Mouse (Mus musculus) heart, adult 2 months (tissue): ENCODE data around the gene Noxa1. TPM values are rescaled to one million over a fixed set of nuclear protein-coding genes. Genes with fewer than 3 reads are reported as not detected.

Experiments
- DNase-seq, 2 experiments: peaks; one replicate each; pipeline ENCODE4 v3.0.0; 2021
- H3K27ac ChIP-seq: fragments of 200-600 bp; 2 replicates; pipeline ENCODE4 v1.8.1; 2022
- H3K27me3 ChIP-seq: fragments of 200-500 bp; 2 replicates; pipeline ENCODE4 v1.6.1; 2012; ENCODE audit warnings: mild to moderate bottlenecking, low read length, inconsistent platforms, mixed read lengths; ENCODE audit not compliant: control insufficient read depth, insufficient read depth
- H3K36me3 ChIP-seq: fragments of 200-500 bp; 2 replicates; pipeline ENCODE4 v1.6.1; 2012; ENCODE audit warnings: low read length, inconsistent platforms; ENCODE audit not compliant: control insufficient read depth, insufficient read depth
- H3K4me1 ChIP-seq: fragments of 200-500 bp; 2 replicates; pipeline ENCODE4 v1.6.1; 2011; ENCODE audit warnings: low read length; ENCODE audit not compliant: control insufficient read depth, insufficient read depth
- H3K4me3 ChIP-seq: fragments of 200-600 bp; 2 replicates; pipeline ENCODE4 v1.8.1; 2022
- H3K79me2 ChIP-seq: fragments of 200-500 bp; replicated peaks from 2 replicates; pipeline ENCODE4 v1.6.1; 2012; ENCODE audit warnings: mild to moderate bottlenecking, inconsistent platforms, low read length, moderate library complexity, mixed read lengths; ENCODE audit not compliant: control insufficient read depth, insufficient read depth
- H3K9ac ChIP-seq: fragments of 200-500 bp; 2 replicates; pipeline ENCODE4 v1.6.1; 2012; ENCODE audit warnings: low read depth, mild to moderate bottlenecking, control low read depth, inconsistent platforms, low read length, mixed read lengths
- CTCF ChIP-seq: fragments of 200-600 bp; IDR thresholded peaks from 2 replicates; pipeline ENCODE4 v1.8.1; 2022; ENCODE audit warnings: antibody characterized with exemption, mild to moderate bottlenecking, moderate library complexity
- EP300 ChIP-seq: fragments of 200-500 bp; IDR thresholded peaks from 2 replicates; pipeline ENCODE4 v1.6.1; 2011; ENCODE audit warnings: low read depth, low read length, control low read depth; ENCODE audit not compliant: insufficient read depth
- POLR2A ChIP-seq: fragments of 200-500 bp; IDR thresholded peaks from 2 replicates; pipeline ENCODE4 v1.6.1; 2011; ENCODE audit warnings: mild to moderate bottlenecking, low read depth, low read length, control low read depth; ENCODE audit not compliant: insufficient read depth
- WGBS: fragments of 180-500 bp; shearing (Covaris S2); methylation state at CpG from one replicate; pipeline ENCODE4 v1.1.7; 2018; 5-methylcytosine and 5-hydroxymethylcytosine counted together
- intact Hi-C: fragments of 180-260 bp; cut with DNase I; formaldehyde crosslinking; loops from one replicate; pipeline ENCODE4 v1.15.1; 2025
- polyA plus RNA-seq: library from polyadenylated mRNA; depleted of rRNA; stranded (reverse); fragments of >200 nt; gene quantifications from 2 replicates; pipeline ENCODE4 v1.2.3, GENCODE M21; 2012
- total RNA-seq, 2 experiments: library from RNA; stranded (reverse); gene quantifications; 2 replicates each; pipeline ENCODE4 v1.2.3; 2021

Gene Noxa1
- total and polyA plus RNA-seq, 3 experiments, result not detected

GRCm38 (mm10) chr2:25088636-25089035 is 6.3 kb downstream of the Noxa1 start:
- Histone ChIP-seq H3K4me3 (no peak overlapping the region), H3K79me2 (no peaks in the 10 kb centered on the region), H3K27me3 (no peaks in the 10 kb centered on the region), H3K4me1 (no peaks in the 10 kb centered on the region), H3K9ac (no peak overlapping the region), H3K27ac (no peak overlapping the region), H3K36me3 (no peaks in the 10 kb centered on the region)
- intact Hi-C loops, result no loop called here
- 66% methylated on average over 3 of the region's 3 CpGs for WGBS
- no peak for DNase-seq
- no peak for TF ChIP-seq CTCF
- TF ChIP-seq POLR2A, result no peak
- TF ChIP-seq EP300, result no peak

- intact Hi-C loops, result no loop called here
- H3K79me2 ChIP-seq, result no peaks in the 10 kb centered on the region
- no peaks in the 10 kb centered on the region for H3K27me3 ChIP-seq
- no peak overlapping the region for H3K27ac ChIP-seq
- H3K9ac ChIP-seq, result no peak overlapping the region
- 15% methylated on average over 2 of the region's 2 CpGs for WGBS
- TF ChIP-seq CTCF (no peak), POLR2A (no peak), EP300 (no peak)
- no peaks in the 10 kb centered on the region for H3K36me3 ChIP-seq
- no peak for DNase-seq
- no peaks in the 10 kb centered on the region for H3K4me1 ChIP-seq
- H3K4me3 ChIP-seq, result no peak overlapping the region
These were observed 7.1 kb downstream of the Noxa1 start for GRCm38 (mm10) chr2:25087842-25088241.

GRCm38 (mm10) chr2:25085571-25085970 is 9.4 kb downstream of the Noxa1 start:
- Histone ChIP-seq H3K27me3 (no peaks in the 10 kb centered on the region), H3K4me3 (no peak overlapping the region), H3K79me2 (no peaks in the 10 kb centered on the region), H3K4me1 (no peaks in the 10 kb centered on the region), H3K27ac (no peak overlapping the region), H3K36me3 (no peaks in the 10 kb centered on the region), H3K9ac (no peak overlapping the region)
- TF ChIP-seq POLR2A (no peak), CTCF (no peak), EP300 (no peak)
- intact Hi-C loops, result no loop called here
- 93% methylated on average over 5 of the region's 5 CpGs for WGBS
- no peak for DNase-seq

- WGBS, result 73% methylated on average over 4 of the region's 4 CpGs
- DNase-seq, result no peak
- intact Hi-C loops, result no loop called here
- TF ChIP-seq CTCF (no peak), EP300 (no peak), POLR2A (no peak)
- no peaks in the 10 kb centered on the region for H3K4me1 ChIP-seq
- H3K79me2 ChIP-seq, result no peaks in the 10 kb centered on the region
- no peak overlapping the region for H3K9ac ChIP-seq
- no peaks in the 10 kb centered on the region for H3K36me3 ChIP-seq
- H3K27ac ChIP-seq, result no peak overlapping the region
- H3K27me3 ChIP-seq, result no peaks in the 10 kb centered on the region
- H3K4me3 ChIP-seq, result no peak overlapping the region
These were observed 11.3 kb downstream of the Noxa1 start for GRCm38 (mm10) chr2:25083697-25084096.

GRCm38 (mm10) chr2:25080076-25080475 is 14.9 kb downstream of the Noxa1 start, which contains the start of gene Entpd8:
Entpd8 (plus strand) TSS chr2:25080304.
- H3K27me3 ChIP-seq, result no peaks in the 10 kb centered on the region
- no peak for DNase-seq
- H3K9ac ChIP-seq, result no peak within 1 kb of the TSS
- no peak within 1 kb of the TSS for H3K27ac ChIP-seq
- no peaks in the 10 kb centered on the region for H3K4me1 ChIP-seq
- H3K79me2 ChIP-seq, result no peaks in the 10 kb centered on the region
- WGBS, result 54% methylated on average over 5 of the region's 5 CpGs
- H3K36me3 ChIP-seq, result no peaks in the 10 kb centered on the region
- intact Hi-C loops, result no loop called here
- TF ChIP-seq POLR2A (no peak), CTCF (no peak), EP300 (no peak)
- H3K4me3 ChIP-seq, result no peak within 1 kb of the TSS

GRCm38 (mm10) chr2:25078967-25079366 is 16.0 kb downstream of the Noxa1 start:
- Histone ChIP-seq H3K79me2 (no peaks in the 10 kb centered on the region), H3K9ac (no peak overlapping the region), H3K27ac (no peak overlapping the region), H3K36me3 (no peaks in the 10 kb centered on the region), H3K4me1 (no peaks in the 10 kb centered on the region), H3K4me3 (no peak overlapping the region), H3K27me3 (no peaks in the 10 kb centered on the region)
- intact Hi-C loops, result no loop called here
- TF ChIP-seq EP300 (no peak), POLR2A (no peak), CTCF (no peak)
- 78% methylated on average over 1 of the region's 1 CpGs for WGBS
- DNase-seq, result no peak

- DNase-seq, result peak in 1 of 2 experiments; percentile 12
- 65% methylated on average over 4 of the region's 4 CpGs for WGBS
- Histone ChIP-seq H3K36me3 (no peaks in the 10 kb centered on the region), H3K79me2 (no peaks in the 10 kb centered on the region), H3K4me3 (no peak overlapping the region), H3K4me1 (no peaks in the 10 kb centered on the region), H3K27me3 (no peaks in the 10 kb centered on the region), H3K27ac (no peak overlapping the region), H3K9ac (no peak overlapping the region)
- TF ChIP-seq POLR2A (no peak), EP300 (no peak), CTCF (no peak)
- intact Hi-C loops, result no loop called here
These were observed 19.4 kb downstream of the Noxa1 start for GRCm38 (mm10) chr2:25075506-25075905.
